Mouse (Mus musculus) forebrain, embryonic 12.5 days (tissue): Measurements from ENCODE around the gene Polr3e. TPM values are rescaled to one million over a fixed set of nuclear protein-coding genes. Genes with fewer than 3 reads are reported as not detected.
A peak's percentile ranks its signal among the peaks of the same experiment; 100 is the strongest.

ENCODE experiments used
- ATAC-seq: fragments of 200-750 bp; cut with Nextera tagmentation; 2 replicates; pipeline ENCODE4 v1.8.0; 2017; ENCODE audit warnings: moderate TSS enrichment; ENCODE audit not compliant: low FRiP score
- H3K27ac ChIP-seq: fragments of 300-500 bp; sonication (generic); 2 replicates; pipeline ENCODE4 v1.5.1; 2016; ENCODE audit warnings: mild to moderate bottlenecking
- H3K27me3 ChIP-seq: fragments of 300-500 bp; sonication (generic); 2 replicates; pipeline ENCODE4 v1.6.1; 2016; ENCODE audit warnings: mild to moderate bottlenecking
- H3K36me3 ChIP-seq: fragments of 300-500 bp; sonication (generic); replicated peaks from 2 replicates; pipeline ENCODE4 v1.6.1; 2016; ENCODE audit warnings: mild to moderate bottlenecking
- H3K4me1 ChIP-seq: fragments of 300-500 bp; sonication (generic); 2 replicates; pipeline ENCODE4 v1.6.1; 2016
- H3K4me2 ChIP-seq: fragments of 300-500 bp; sonication (generic); 2 replicates; pipeline ENCODE4 v1.6.1; 2016; ENCODE audit warnings: mild to moderate bottlenecking, moderate library complexity
- H3K4me3 ChIP-seq: fragments of 300-500 bp; sonication (generic); replicated peaks from 2 replicates; pipeline ENCODE4 v1.5.1; 2016; ENCODE audit warnings: mild to moderate bottlenecking
- H3K9ac ChIP-seq: fragments of 300-500 bp; sonication (generic); 2 replicates; pipeline ENCODE4 v1.6.1; 2016; ENCODE audit warnings: mild to moderate bottlenecking
- H3K9me3 ChIP-seq: fragments of 300-500 bp; sonication (generic); 2 replicates; pipeline ENCODE4 v1.6.1; 2016
- WGBS: fragments of 180-500 bp; shearing (Covaris S2); methylation state at CpG from one replicate; pipeline ENCODE4 v1.1.7; 2016; 5-methylcytosine and 5-hydroxymethylcytosine counted together
- polyA plus RNA-seq: library from polyadenylated mRNA; unstranded; fragments of >200 nt; fragmentation: Nextera tagmentation; extraction: Ambion mirVana; gene quantifications from 2 replicates; pipeline ENCODE4 v1.2.1, GENCODE M21; 2016

Gene Polr3e
- polyA plus RNA-seq, 1 experiment from 2014 or later: 34.9 TPM

- WGBS: 20% methylated on average over 7 of the region's 7 CpGs
- H3K27ac ChIP-seq: peak overlapping the region; percentile 75; the same call in 1 of the 2 replicates
Measured at GRCm38 (mm10) chr7:120982968-120983367, 65.4 kb downstream of the Polr3e start.

GRCm38 (mm10) chr7:120991191-120991590 lies 73.6 kb downstream of the Polr3e start:
- no peaks in the 10 kb centered on the region; the same call in 1 of the 2 replicates for H3K27me3 ChIP-seq
- ATAC-seq: no peak
- peaks cover 7% of the 10 kb centered on the region for H3K4me1 ChIP-seq
- no peak overlapping the region for H3K9ac ChIP-seq
- WGBS: 71% methylated on average over 8 of the region's 8 CpGs
- no peak overlapping the region for H3K4me3 ChIP-seq
- H3K9me3 ChIP-seq: no peaks in the 10 kb centered on the region
- no peak overlapping the region for H3K4me2 ChIP-seq
- H3K36me3 ChIP-seq: no peaks in the 10 kb centered on the region
- no peak overlapping the region for H3K27ac ChIP-seq

More at GRCm38 (mm10) chr7:120982968-120983367, 65.4 kb downstream of the Polr3e start:
- H3K9me3 ChIP-seq: no peaks in the 10 kb centered on the region
- peak overlapping the region; percentile 73 for H3K4me2 ChIP-seq
- H3K27me3 ChIP-seq: peaks cover 3% of the 10 kb centered on the region; the same call in 1 of the 2 replicates
- peak overlapping the region; percentile 81 for H3K4me3 ChIP-seq
- H3K9ac ChIP-seq: peak overlapping the region; percentile 71
- H3K36me3 ChIP-seq: no peaks in the 10 kb centered on the region
- peaks cover 25% of the 10 kb centered on the region for H3K4me1 ChIP-seq
- ATAC-seq: 0 out of 2 replicates have a peak, but pooled peaks have one; percentile 3

Other genes with a start within 250 kb of the Polr3e start
- 0.44 and 0.50 TPM in 2 replicates for gene Pdzd9, start 247.4 kb upstream of the Polr3e start, polyA plus RNA-seq
- 17.4 and 18.1 TPM in 2 replicates for gene Mosmo, start 240.1 kb upstream of the Polr3e start, polyA plus RNA-seq
- 0.42 and 0.88 TPM in 2 replicates for gene Vwa3a, start 178.4 kb upstream of the Polr3e start, polyA plus RNA-seq
- not detected in 2 replicates for gene Gm5737, start 105.4 kb upstream of the Polr3e start, polyA plus RNA-seq
- 20.6 and 21.3 TPM in 2 replicates for gene Eef2k, start 74.9 kb upstream of the Polr3e start, polyA plus RNA-seq
- gene Cdr2, start 64.6 kb downstream of the Polr3e start, polyA plus RNA-seq: 14.5 and 14.9 TPM in 2 replicates
- 0.15 and 0.20 TPM in 2 replicates for gene Mfsd13b, start 64.8 kb downstream of the Polr3e start, polyA plus RNA-seq
- 227 and 230 TPM in 2 replicates for gene Mettl9, start 116.7 kb downstream of the Polr3e start, polyA plus RNA-seq
- gene Igsf6, start 156.8 kb downstream of the Polr3e start, polyA plus RNA-seq: 0.94 and 0.95 TPM in 2 replicates
- gene Otoa, start 163.9 kb downstream of the Polr3e start, polyA plus RNA-seq: 0.10 and 0.13 TPM in 2 replicates